7 mouse cellular contexts compared by ENCODE assay signal in the genomic region with DNA sequence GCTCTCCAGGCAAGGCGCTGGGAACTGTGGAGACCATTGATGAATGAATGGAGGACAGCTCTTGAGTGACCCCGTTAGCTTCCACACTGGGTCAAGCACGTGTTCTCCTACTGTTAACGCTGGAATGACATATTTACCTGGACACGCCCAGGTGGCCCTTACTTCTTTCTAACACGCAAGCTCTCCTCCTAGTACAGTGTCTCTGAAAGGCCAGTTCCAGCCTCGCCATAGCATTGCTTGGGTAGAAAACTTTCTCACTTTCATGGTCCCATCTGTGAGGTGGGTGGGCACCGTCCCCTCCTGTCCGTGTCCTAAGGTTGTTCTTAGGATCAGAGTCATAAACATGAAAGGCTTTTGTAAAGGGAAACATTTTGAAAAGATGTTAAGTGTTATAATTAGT. TPM values are rescaled to one million over a fixed set of nuclear protein-coding genes. Genes with fewer than 3 reads are reported as not detected.
DNase-seq lines count a peak whose midpoint lies in the region; ATAC-seq lines count a peak whose summit lies in the region.

No protein-coding gene starts in this region.

- H3K4me3 ChIP-seq in kidney, embryonic 16.5 days (ENCODE audit: low read length), result no peak overlapping the region
- H3K4me3 ChIP-seq in embryonic facial prominence, embryonic 15.5 days (replicated peaks), result peak overlapping the region; percentile 76
- H3K4me3 ChIP-seq in hindbrain, embryonic 14.5 days (replicated peaks; ENCODE audit: low read length), result peak overlapping the region; percentile 92
- H3K4me3 ChIP-seq in midbrain, embryonic 16.5 days (ENCODE audit: low read depth, low read length), result peak overlapping the region; percentile 93

- ATAC-seq in kidney, embryonic 16.5 days (ENCODE audit: low FRiP score, low TSS enrichment), result no peak
- no peak for ATAC-seq in embryonic facial prominence, embryonic 15.5 days (ENCODE audit: insufficient number of reproducible peaks, low FRiP score, low TSS enrichment, low read depth)
- ATAC-seq in hindbrain, embryonic 14.5 days (ENCODE audit: low FRiP score), result no peak
- ATAC-seq in midbrain, embryonic 16.5 days, result no peak

- H3K36me3 ChIP-seq in kidney, embryonic 16.5 days (ENCODE audit: insufficient read depth, low read length), result no peaks in the 10 kb centered on the region
- peaks cover 3% of the 10 kb centered on the region; the same call in 1 of the 2 replicates for H3K36me3 ChIP-seq in embryonic facial prominence, embryonic 15.5 days
- no peaks in the 10 kb centered on the region for H3K36me3 ChIP-seq in hindbrain, embryonic 14.5 days (replicated peaks; ENCODE audit: control insufficient read depth, insufficient read depth)
- no peaks in the 10 kb centered on the region for H3K36me3 ChIP-seq in midbrain, embryonic 16.5 days (ENCODE audit: control insufficient read depth, insufficient read depth, low read length)

- H3K4me2 ChIP-seq in kidney, embryonic 16.5 days (replicated peaks; ENCODE audit: low read depth, low read length), result peak overlapping the region; percentile 81
- peak overlapping the region; percentile 75 for H3K4me2 ChIP-seq in embryonic facial prominence, embryonic 15.5 days (replicated peaks)
- peak overlapping the region; percentile 68 for H3K4me2 ChIP-seq in hindbrain, embryonic 14.5 days (replicated peaks)
- H3K4me2 ChIP-seq in midbrain, embryonic 16.5 days (ENCODE audit: low read length), result peak overlapping the region; percentile 88

- DNase-seq in kidney, postnatal 25 days, result no peak
- DNase-seq in hindbrain, embryonic 14.5 days (ENCODE audit: low spot score), result no peak
- no peak for DNase-seq in thymus, postnatal 0 days (ENCODE audit: low spot score)
- DNase-seq in ovary, adult 18-20 months (ENCODE audit: low spot score), result no peak

- WGBS in kidney, embryonic 16.5 days, result 60% methylated on average over 9 of the region's 9 CpGs
- 50% methylated on average over 9 of the region's 9 CpGs for WGBS in embryonic facial prominence, embryonic 15.5 days
- 54% methylated on average over 9 of the region's 9 CpGs for WGBS in hindbrain, embryonic 14.5 days
- WGBS in midbrain, embryonic 16.5 days, result 49% methylated on average over 9 of the region's 9 CpGs

- H3K27me3 ChIP-seq in kidney, embryonic 16.5 days (ENCODE audit: insufficient read depth, low read length), result no peaks in the 10 kb centered on the region
- H3K27me3 ChIP-seq in embryonic facial prominence, embryonic 15.5 days, result no peaks in the 10 kb centered on the region
- H3K27me3 ChIP-seq in hindbrain, embryonic 14.5 days (ENCODE audit: control insufficient read depth, insufficient read depth, low read length), result no peaks in the 10 kb centered on the region
- no peaks in the 10 kb centered on the region for H3K27me3 ChIP-seq in midbrain, embryonic 16.5 days (ENCODE audit: control insufficient read depth, insufficient read depth, low read depth, low read length)

- H3K9ac ChIP-seq in kidney, embryonic 16.5 days (replicated peaks; ENCODE audit: low read length), result no peak overlapping the region
- no peak overlapping the region; the same call in 1 of the 2 replicates for H3K9ac ChIP-seq in embryonic facial prominence, embryonic 15.5 days
- 0 out of 2 replicates have a peak overlapping the region, but pooled peaks have one; percentile 21 for H3K9ac ChIP-seq in hindbrain, embryonic 14.5 days
- H3K9ac ChIP-seq in midbrain, embryonic 16.5 days (ENCODE audit: low read depth, low read length), result no peak overlapping the region; the same call in 1 of the 2 replicates

- H3K27ac ChIP-seq in kidney, embryonic 16.5 days (ENCODE audit: low read length), result no peak overlapping the region
- no peak overlapping the region for H3K27ac ChIP-seq in embryonic facial prominence, embryonic 15.5 days (replicated peaks)
- 0 out of 2 replicates have a peak overlapping the region, but pooled peaks have one; percentile 10 for H3K27ac ChIP-seq in hindbrain, embryonic 14.5 days
- no peak overlapping the region for H3K27ac ChIP-seq in midbrain, embryonic 16.5 days (ENCODE audit: low read length)

- no peaks in the 10 kb centered on the region for H3K9me3 ChIP-seq in kidney, embryonic 16.5 days (ENCODE audit: low read length)
- H3K9me3 ChIP-seq in embryonic facial prominence, embryonic 15.5 days (replicated peaks), result no peaks in the 10 kb centered on the region
- H3K9me3 ChIP-seq in hindbrain, embryonic 14.5 days (ENCODE audit: control insufficient read depth, low read length), result no peaks in the 10 kb centered on the region
- H3K9me3 ChIP-seq in midbrain, embryonic 16.5 days (replicated peaks; ENCODE audit: control insufficient read depth, low read length, poor library complexity, severe bottlenecking), result no peaks in the 10 kb centered on the region

- H3K4me1 ChIP-seq in kidney, embryonic 16.5 days (ENCODE audit: insufficient read depth, low read length), result peaks cover 76% of the 10 kb centered on the region
- peaks cover 72% of the 10 kb centered on the region for H3K4me1 ChIP-seq in embryonic facial prominence, embryonic 15.5 days
- H3K4me1 ChIP-seq in hindbrain, embryonic 14.5 days (replicated peaks; ENCODE audit: control insufficient read depth, insufficient read depth, low read length), result peaks cover 85% of the 10 kb centered on the region
- peaks cover 79% of the 10 kb centered on the region for H3K4me1 ChIP-seq in midbrain, embryonic 16.5 days (ENCODE audit: control insufficient read depth, insufficient read depth, low read length)

RNA-seq across cellular contexts. Expression of a gene that starts 5.7 kb away (rescaled TPM):
- 4.7 and 5.7 TPM in 2 replicates for polyA plus RNA-seq in kidney, embryonic 16.5 days (2015; fragmentation: Nextera tagmentation; extraction: Ambion mirVana)
- 12.5 and 14.5 TPM in 2 replicates for polyA plus RNA-seq in embryonic facial prominence, embryonic 15.5 days (2015; fragmentation: Nextera tagmentation; extraction: Ambion mirVana)
- polyA plus RNA-seq in hindbrain, embryonic 14.5 days (2014; fragmentation: Nextera tagmentation; extraction: Ambion mirVana), result 9.0 and 11.7 TPM in 2 replicates
- polyA plus RNA-seq in midbrain, embryonic 16.5 days (2015; fragmentation: Nextera tagmentation; extraction: Ambion mirVana), result 9.3 and 11.3 TPM in 2 replicates
- 3.6 TPM in 2 replicates for polyA plus RNA-seq in thymus, postnatal 0 days (2015; fragmentation: Nextera tagmentation; extraction: Ambion mirVana)
